Mouse (Mus musculus) heart, embryonic 11.5 days (tissue): ENCODE data around the gene Sema5a. TPM values are rescaled to one million over a fixed set of nuclear protein-coding genes. Genes with fewer than 3 reads are reported as not detected.

ENCODE experiments used
- ATAC-seq: fragments of 200-750 bp; cut with Nextera tagmentation; replicated peaks from 2 replicates; pipeline ENCODE4 v1.8.0; 2017; ENCODE audit warnings: moderate library complexity; ENCODE audit not compliant: insufficient number of reproducible peaks, low FRiP score, low TSS enrichment
- H3K27ac ChIP-seq: fragments of 300-500 bp; sonication (generic); 2 replicates; pipeline ENCODE4 v1.5.1; 2014; ENCODE audit warnings: mild to moderate bottlenecking, low read depth, low read length
- H3K27me3 ChIP-seq: fragments of 300-500 bp; sonication (generic); 2 replicates; pipeline ENCODE4 v1.6.1; 2014; ENCODE audit warnings: mild to moderate bottlenecking, low read length, mixed read lengths; ENCODE audit not compliant: control insufficient read depth, insufficient read depth
- H3K36me3 ChIP-seq: fragments of 300-500 bp; sonication (generic); 2 replicates; pipeline ENCODE4 v1.6.1; 2014; ENCODE audit warnings: mild to moderate bottlenecking, low read length, moderate library complexity, mixed read lengths; ENCODE audit not compliant: control insufficient read depth, insufficient read depth
- H3K4me1 ChIP-seq: fragments of 300-500 bp; sonication (generic); 2 replicates; pipeline ENCODE4 v1.6.1; 2014; ENCODE audit warnings: low read length; ENCODE audit not compliant: control insufficient read depth, insufficient read depth
- H3K4me2 ChIP-seq: fragments of 300-500 bp; sonication (generic); 2 replicates; pipeline ENCODE4 v1.6.1; 2014; ENCODE audit warnings: mild to moderate bottlenecking, moderate library complexity
- H3K4me3 ChIP-seq: fragments of 300-500 bp; sonication (generic); 2 replicates; pipeline ENCODE4 v1.5.1; 2014; ENCODE audit warnings: low read depth, low read length
- H3K9ac ChIP-seq: fragments of 300-500 bp; sonication (generic); 2 replicates; pipeline ENCODE4 v1.6.1; 2014; ENCODE audit warnings: mild to moderate bottlenecking, low read depth, low read length, moderate library complexity
- H3K9me3 ChIP-seq: fragments of 300-500 bp; sonication (generic); replicated peaks from 2 replicates; pipeline ENCODE4 v1.6.1; 2016; ENCODE audit warnings: low read length; ENCODE audit not compliant: control insufficient read depth
- WGBS: fragments of 180-500 bp; shearing (Covaris S2); extraction: QIAGEN DNeasy Blood & Tissue Kit; methylation state at CpG from one replicate; pipeline ENCODE4 v1.1.7; 2014; ENCODE audit not compliant: insufficient replicate concordance; 5-methylcytosine and 5-hydroxymethylcytosine counted together
- polyA plus RNA-seq: library from polyadenylated mRNA; unstranded; fragments of >200 nt; fragmentation: Nextera tagmentation; extraction: Ambion mirVana; gene quantifications from 2 replicates; pipeline ENCODE4 v1.2.1, GENCODE M21; 2014

Sema5a gene
- polyA plus RNA-seq, 1 experiment from 2014 or later = 3.8 TPM

DNA sequence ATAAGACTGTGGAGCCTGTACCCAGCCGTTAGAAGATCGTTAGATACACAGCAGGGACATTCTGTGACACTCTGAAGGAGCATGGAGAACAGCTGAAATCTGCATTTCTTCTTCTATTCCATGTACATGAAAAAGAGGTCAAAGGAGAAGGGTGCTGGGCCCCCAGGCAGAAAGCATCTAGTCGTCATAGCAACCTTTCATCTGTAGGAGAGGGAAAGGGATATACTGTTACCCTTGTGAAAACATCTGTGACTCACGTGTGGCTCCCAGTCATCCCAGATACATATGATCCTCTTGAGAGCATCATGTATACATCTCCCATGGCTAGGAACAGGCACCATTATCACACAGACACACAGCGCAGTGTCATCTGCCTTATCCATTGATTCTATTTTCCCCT, 16.3 kb downstream of the Sema5a start:
- no peak overlapping the region for H3K4me3 ChIP-seq
- no peak overlapping the region for H3K9ac ChIP-seq
- no peaks in the 10 kb centered on the region for H3K9me3 ChIP-seq
- no peak overlapping the region for H3K27ac ChIP-seq
- H3K4me2 ChIP-seq = no peak overlapping the region
- no peaks in the 10 kb centered on the region for H3K36me3 ChIP-seq
- 61% methylated on average over 5 of the region's 5 CpGs for WGBS
- H3K27me3 ChIP-seq = no peaks in the 10 kb centered on the region
- no peak for ATAC-seq
- peaks cover 25% of the 10 kb centered on the region for H3K4me1 ChIP-seq

DNA sequence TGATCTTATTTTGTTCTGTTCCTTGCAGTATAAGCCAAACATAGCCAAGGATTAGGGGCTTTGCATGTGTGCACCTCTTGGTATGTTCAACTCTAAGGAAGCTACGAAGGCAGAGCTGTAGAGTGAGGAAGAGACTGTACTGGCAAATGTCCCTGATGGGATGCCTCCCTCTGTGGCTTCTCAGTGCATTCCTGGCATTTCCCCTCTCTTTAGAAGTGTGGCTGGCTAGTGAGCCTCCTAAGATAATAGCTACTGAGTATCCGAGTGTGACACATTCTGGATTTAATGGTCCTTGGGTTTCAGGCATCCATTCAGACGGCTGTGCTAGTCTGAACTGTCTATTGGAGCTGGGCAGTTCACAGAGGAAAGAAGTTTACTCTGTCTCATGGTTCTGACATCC, 19.0 kb downstream of the Sema5a start:
- no peak overlapping the region for H3K4me3 ChIP-seq
- WGBS = 38% methylated on average over 3 of the region's 3 CpGs
- H3K27me3 ChIP-seq = no peaks in the 10 kb centered on the region
- H3K4me1 ChIP-seq = peaks cover 30% of the 10 kb centered on the region
- H3K9me3 ChIP-seq = no peaks in the 10 kb centered on the region
- no peak for ATAC-seq
- H3K4me2 ChIP-seq = no peak overlapping the region
- no peaks in the 10 kb centered on the region for H3K36me3 ChIP-seq
- H3K27ac ChIP-seq = no peak overlapping the region
- no peak overlapping the region for H3K9ac ChIP-seq

DNA sequence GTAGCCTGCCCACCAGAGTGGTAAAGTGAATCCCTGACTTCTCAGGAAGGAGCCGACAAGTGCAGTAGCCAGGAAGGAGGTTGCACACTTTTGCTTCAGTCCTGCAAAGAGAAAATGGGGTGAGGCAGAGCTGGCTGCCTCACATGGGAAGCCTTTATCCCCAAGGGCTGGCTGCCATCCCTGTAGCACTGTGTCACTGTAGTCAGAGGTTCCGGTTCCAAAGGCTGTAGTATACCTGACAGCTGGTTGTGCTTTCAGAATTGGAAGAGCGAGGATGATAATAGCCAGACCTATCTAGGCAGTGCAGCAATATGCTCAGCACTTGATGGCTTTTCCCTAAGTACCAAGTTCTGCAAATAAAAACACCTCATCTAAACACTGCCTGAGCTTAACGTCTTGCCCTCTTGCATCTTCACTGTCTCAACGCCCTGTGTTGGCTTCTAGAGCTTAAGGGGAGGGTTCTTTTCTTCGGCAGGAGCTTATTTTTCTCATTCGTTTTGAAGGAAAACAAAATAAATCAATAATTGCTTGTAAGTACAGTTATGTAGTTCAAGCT, 20.3 kb downstream of the Sema5a start:
- Histone ChIP-seq H3K27me3 (no peaks in the 10 kb centered on the region), H3K4me3 (no peak overlapping the region), H3K36me3 (no peaks in the 10 kb centered on the region), H3K4me2 (no peak overlapping the region), H3K4me1 (peaks cover 30% of the 10 kb centered on the region), H3K27ac (no peak overlapping the region), H3K9me3 (no peaks in the 10 kb centered on the region), H3K9ac (no peak overlapping the region)
- 72% methylated on average over 7 of the region's 7 CpGs for WGBS
- ATAC-seq = no peak

DNA sequence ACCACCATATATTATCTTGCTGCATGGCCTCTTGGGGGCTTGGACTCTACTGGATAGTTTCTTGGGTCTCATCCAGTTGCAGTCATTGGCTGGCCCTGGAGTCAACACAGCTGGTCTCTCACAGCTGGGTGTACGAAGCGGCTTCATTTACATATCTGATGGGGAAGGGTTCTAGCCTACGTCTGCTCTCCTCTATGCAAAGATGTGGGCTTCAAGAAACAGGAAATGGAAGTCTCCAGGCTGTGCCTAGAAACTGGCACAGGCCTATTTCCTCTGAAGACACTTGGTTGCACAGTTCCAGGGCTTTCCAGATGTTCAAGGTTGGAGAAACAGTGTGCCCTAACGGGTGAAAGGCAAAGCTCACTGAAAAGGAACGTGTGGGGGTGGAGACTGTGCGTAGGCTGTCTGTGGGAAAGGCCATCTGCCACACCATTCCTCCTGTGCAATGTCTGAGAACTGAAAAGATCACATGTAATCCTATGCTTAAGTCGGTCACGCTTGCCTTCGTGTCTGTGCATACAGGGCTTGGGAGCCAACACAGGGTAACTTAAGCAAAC, 20.8 kb downstream of the Sema5a start:
- H3K27ac ChIP-seq = peak overlapping the region; percentile 55; the same call in 1 of the 2 replicates

DNA sequence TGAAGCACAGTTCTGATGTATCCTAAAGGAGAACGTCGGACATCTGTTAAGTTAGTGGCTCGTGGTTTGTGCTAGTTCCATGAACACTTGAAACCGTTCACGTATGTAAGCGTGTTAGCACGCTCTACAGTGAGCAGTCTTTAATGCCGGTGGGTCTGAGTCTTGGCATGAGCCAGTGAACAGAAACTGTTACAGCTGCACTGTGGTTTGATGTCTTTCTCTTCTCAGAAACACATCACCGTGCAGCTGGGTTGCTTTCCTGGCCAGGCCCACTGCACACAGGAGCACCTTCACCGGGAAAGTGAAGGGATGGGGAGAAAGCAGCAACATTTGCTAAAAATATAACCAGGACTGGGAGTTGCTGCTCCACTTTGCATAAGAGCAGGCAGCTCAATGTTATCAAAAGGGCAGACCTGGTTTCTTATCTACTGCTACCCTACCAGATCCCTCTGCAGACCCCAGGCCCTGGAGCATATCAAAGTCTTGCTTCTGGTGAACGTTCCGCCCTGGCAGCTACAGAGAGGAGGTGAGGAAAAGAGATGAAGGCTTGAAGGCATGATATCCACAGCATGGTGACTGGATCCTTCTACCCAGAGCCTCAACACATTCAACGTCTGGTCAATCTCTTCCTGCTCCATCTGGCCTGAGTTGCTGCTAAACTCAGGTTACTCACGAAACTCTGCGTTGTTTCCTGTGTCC, 21.7 kb downstream of the Sema5a start:
- peak; percentile 78 for ATAC-seq
- no peaks in the 10 kb centered on the region for H3K9me3 ChIP-seq
- no peaks in the 10 kb centered on the region for H3K27me3 ChIP-seq
- H3K9ac ChIP-seq = no peak overlapping the region
- H3K4me1 ChIP-seq = peaks cover 30% of the 10 kb centered on the region
- H3K36me3 ChIP-seq = no peaks in the 10 kb centered on the region
- WGBS = 43% methylated on average over 15 of the region's 15 CpGs
- peak overlapping the region; percentile 55; the same call in 1 of the 2 replicates for H3K27ac ChIP-seq
- H3K4me3 ChIP-seq = no peak overlapping the region
- peak overlapping the region; percentile 25; the same call in 1 of the 2 replicates for H3K4me2 ChIP-seq

More for the DNA sequence above, 20.8 kb downstream of the Sema5a start:
- H3K36me3 ChIP-seq = no peaks in the 10 kb centered on the region
- WGBS = 64% methylated on average over 9 of the region's 9 CpGs
- H3K9me3 ChIP-seq = no peaks in the 10 kb centered on the region
- H3K4me1 ChIP-seq = peaks cover 30% of the 10 kb centered on the region
- no peak overlapping the region for H3K9ac ChIP-seq
- no peak for ATAC-seq
- no peak overlapping the region for H3K4me2 ChIP-seq
- H3K27me3 ChIP-seq = no peaks in the 10 kb centered on the region
- H3K4me3 ChIP-seq = no peak overlapping the region

DNA sequence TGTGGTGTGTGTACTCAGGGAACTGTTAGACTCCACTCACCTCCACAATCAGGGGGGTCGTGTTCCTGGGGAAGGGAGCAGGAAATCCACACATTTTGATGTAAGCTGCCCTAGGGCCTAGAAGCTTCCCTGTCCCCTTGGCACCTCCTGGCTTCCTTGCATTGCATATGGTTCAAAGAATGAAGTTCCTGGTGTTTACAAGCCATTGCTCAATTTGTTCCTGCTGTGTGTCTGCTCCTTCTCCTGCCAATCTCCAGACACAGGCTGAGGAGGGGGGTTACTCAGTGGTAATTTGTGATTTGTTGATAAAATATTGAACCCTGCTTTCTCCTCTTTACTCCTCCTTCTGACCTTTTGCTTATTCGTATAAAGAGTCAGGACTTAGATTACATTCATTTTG, 25.5 kb downstream of the Sema5a start:
- Histone ChIP-seq H3K36me3 (no peaks in the 10 kb centered on the region), H3K9ac (no peak overlapping the region), H3K27me3 (no peaks in the 10 kb centered on the region), H3K9me3 (no peaks in the 10 kb centered on the region), H3K27ac (no peak overlapping the region), H3K4me2 (no peak overlapping the region), H3K4me1 (peaks cover 22% of the 10 kb centered on the region), H3K4me3 (no peak overlapping the region)
- WGBS = 61% methylated on average over 2 of the region's 2 CpGs
- no peak for ATAC-seq

DNA sequence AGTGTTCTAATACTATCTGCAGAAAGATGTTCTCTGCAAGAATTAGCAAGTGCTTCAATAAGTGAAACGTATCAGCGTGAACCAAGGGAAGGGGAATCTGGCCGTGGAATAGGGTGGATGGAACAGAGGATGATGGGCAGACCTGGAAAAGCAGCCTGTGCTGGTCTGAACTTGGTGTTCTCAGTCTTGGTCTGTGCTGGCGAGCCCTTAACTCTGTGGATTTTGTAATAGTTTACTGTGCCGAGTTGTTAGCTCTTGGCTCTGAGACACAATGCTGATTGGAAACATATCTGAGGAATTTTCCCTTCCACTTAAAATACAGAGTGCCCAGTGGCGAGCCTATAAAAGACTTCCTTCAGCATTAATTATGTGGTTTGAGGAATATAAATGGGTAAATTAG, 29.3 kb downstream of the Sema5a start:
- Histone ChIP-seq H3K27ac (no peak overlapping the region), H3K9ac (no peak overlapping the region), H3K4me1 (no peaks in the 10 kb centered on the region), H3K36me3 (no peaks in the 10 kb centered on the region), H3K9me3 (no peaks in the 10 kb centered on the region), H3K4me3 (no peak overlapping the region), H3K27me3 (no peaks in the 10 kb centered on the region), H3K4me2 (no peak overlapping the region)
- WGBS = 84% methylated on average over 6 of the region's 6 CpGs
- ATAC-seq = no peak

DNA sequence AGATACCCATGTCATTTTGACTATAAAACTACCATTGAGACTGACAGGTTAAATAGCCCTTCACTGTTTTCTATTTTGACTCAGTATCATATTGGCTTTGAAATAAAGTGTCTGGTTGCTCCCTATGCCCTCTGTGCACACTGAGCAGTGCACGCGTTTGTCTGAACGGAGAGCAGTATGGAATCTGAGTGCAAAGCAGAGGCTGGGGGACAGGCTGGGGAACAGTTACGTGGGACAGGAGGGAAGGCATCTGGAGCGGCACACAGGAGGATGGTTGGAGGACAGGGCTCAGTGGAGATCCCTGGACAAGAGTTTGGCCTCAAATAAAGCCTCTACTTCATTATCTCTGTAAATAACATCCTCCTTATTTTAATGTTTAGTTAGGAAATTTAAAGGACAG, 30.4 kb downstream of the Sema5a start:
- H3K4me3 ChIP-seq = no peak overlapping the region
- whole genome bisulfite sequencing = 80% methylated on average over 5 of the region's 5 CpGs
- H3K4me2 ChIP-seq = no peak overlapping the region
- H3K36me3 ChIP-seq = no peaks in the 10 kb centered on the region
- H3K9me3 ChIP-seq = no peaks in the 10 kb centered on the region
- no peak overlapping the region for H3K27ac ChIP-seq
- H3K9ac ChIP-seq = no peak overlapping the region
- H3K4me1 ChIP-seq = no peaks in the 10 kb centered on the region
- no peaks in the 10 kb centered on the region for H3K27me3 ChIP-seq
- ATAC-seq = no peak

DNA sequence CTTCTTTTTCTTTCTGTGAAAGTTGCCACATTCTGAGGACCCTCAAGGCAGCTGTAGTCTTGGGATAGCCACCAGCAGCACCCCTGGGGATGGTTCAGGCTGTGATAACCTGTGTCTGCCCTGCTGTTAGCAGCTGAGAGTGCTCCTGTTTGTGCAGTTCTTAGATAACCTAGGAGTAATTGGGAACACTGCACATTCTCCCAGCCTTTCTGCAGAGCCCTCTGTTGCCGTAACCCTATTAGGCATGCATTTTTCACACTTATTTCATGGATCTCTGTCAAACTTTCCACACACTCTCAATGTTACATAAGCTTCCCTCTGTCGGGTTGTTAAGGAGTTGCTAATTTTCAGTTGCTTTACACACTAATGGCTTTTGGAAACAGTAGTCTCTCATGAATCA, 34.0 kb downstream of the Sema5a start:
- Histone ChIP-seq H3K4me1 (no peaks in the 10 kb centered on the region), H3K9ac (no peak overlapping the region), H3K9me3 (no peaks in the 10 kb centered on the region), H3K27ac (no peak overlapping the region), H3K36me3 (no peaks in the 10 kb centered on the region), H3K4me2 (no peak overlapping the region), H3K27me3 (no peaks in the 10 kb centered on the region), H3K4me3 (no peak overlapping the region)
- 34% methylated on average over 2 of the region's 2 CpGs for WGBS
- no peak for ATAC-seq
